Mouse (Mus musculus): Measurements from ENCODE around the gene Hes1.

GRCm38 (mm10) chr16:30028184-30028583 is 36.0 kb upstream of the Hes1 start:
- TF ChIP-seq CTCF (IDR thresholded peaks at IDR 0.05; ENCODE audit: low read depth) (no peak), EP300 (IDR thresholded peaks at IDR 0.05; ENCODE audit: low read depth) (no peak)
